Mouse (Mus musculus) heart, embryonic 16.5 days (tissue): ENCODE measurements around the gene Dusp28. TPM values are rescaled to one million over a fixed set of nuclear protein-coding genes. Genes with fewer than 3 reads are reported as not detected.

Experiments used
- ATAC-seq: fragments of 200-750 bp; cut with Nextera tagmentation; replicated peaks from 2 replicates; pipeline ENCODE4 v1.8.0; 2017; ENCODE audit warnings: moderate number of reproducible peaks; ENCODE audit not compliant: insufficient read depth, low FRiP score; ENCODE audit errors: extremely low read depth
- H3K27ac ChIP-seq: fragments of 300-500 bp; sonication (generic); 2 replicates; pipeline ENCODE4 v1.5.1; 2014; ENCODE audit warnings: mild to moderate bottlenecking, low read length, control low read depth, moderate library complexity
- H3K27me3 ChIP-seq: fragments of 300-500 bp; sonication (generic); 2 replicates; pipeline ENCODE4 v1.6.1; 2014; ENCODE audit warnings: low read length, mixed read lengths; ENCODE audit not compliant: control insufficient read depth, insufficient read depth
- H3K36me3 ChIP-seq: fragments of 300-500 bp; sonication (generic); 2 replicates; pipeline ENCODE4 v1.6.1; 2014; ENCODE audit not compliant: control insufficient read depth, insufficient read depth
- H3K4me1 ChIP-seq: fragments of 300-500 bp; sonication (generic); 2 replicates; pipeline ENCODE4 v1.6.1; 2014; ENCODE audit warnings: low read length, mixed read lengths; ENCODE audit not compliant: control insufficient read depth, insufficient read depth
- H3K4me2 ChIP-seq: fragments of 300-500 bp; sonication (generic); 2 replicates; pipeline ENCODE4 v1.6.1; 2014; ENCODE audit warnings: low read depth, mild to moderate bottlenecking, control low read depth, low read length
- H3K4me3 ChIP-seq: fragments of 300-500 bp; sonication (generic); 2 replicates; pipeline ENCODE4 v1.5.1; 2014; ENCODE audit warnings: mild to moderate bottlenecking, control low read depth, low read length
- H3K9ac ChIP-seq: fragments of 300-500 bp; sonication (generic); 2 replicates; pipeline ENCODE4 v1.6.1; 2014; ENCODE audit warnings: low read length, control low read depth
- H3K9me3 ChIP-seq: fragments of 300-500 bp; sonication (generic); replicated peaks from 2 replicates; pipeline ENCODE4 v1.6.1; 2016; ENCODE audit warnings: low read length; ENCODE audit not compliant: control insufficient read depth
- WGBS: fragments of 180-500 bp; shearing (Covaris S2); extraction: QIAGEN DNeasy Blood & Tissue Kit; methylation state at CpG from one replicate; pipeline ENCODE4 v1.1.7; 2014; 5-methylcytosine and 5-hydroxymethylcytosine counted together
- polyA plus RNA-seq: library from polyadenylated mRNA; unstranded; fragments of >200 nt; fragmentation: Nextera tagmentation; extraction: Ambion mirVana; gene quantifications from 2 replicates; pipeline ENCODE4 v1.2.1, GENCODE M21; 2015

Dusp28 gene
- polyA plus RNA-seq, 1 experiment from 2014 or later: 18.5 TPM

GRCm38 (mm10) chr1:92921496-92921895, 14.7 kb downstream of the Dusp28 start:
- no peaks in the 10 kb centered on the region for H3K27me3 ChIP-seq
- WGBS: 56% methylated on average over 4 of the region's 4 CpGs
- peaks cover 33% of the 10 kb centered on the region for H3K36me3 ChIP-seq
- peak overlapping the region; percentile 82 for H3K27ac ChIP-seq
- H3K4me2 ChIP-seq: peak overlapping the region; percentile 19; the same call in 1 of the 2 replicates
- peak; percentile 60 for ATAC-seq
- H3K9me3 ChIP-seq: no peaks in the 10 kb centered on the region
- H3K9ac ChIP-seq: 0 out of 2 replicates have a peak overlapping the region, but pooled peaks have one; percentile 4
- peaks cover 19% of the 10 kb centered on the region for H3K4me1 ChIP-seq
- H3K4me3 ChIP-seq: no peak overlapping the region

- Histone ChIP-seq H3K4me2 (no peak overlapping the region), H3K9me3 (peaks cover 7% of the 10 kb centered on the region; the same call in 1 of the 2 replicates), H3K4me1 (peaks cover 11% of the 10 kb centered on the region), H3K36me3 (no peaks in the 10 kb centered on the region), H3K4me3 (no peak overlapping the region), H3K9ac (no peak overlapping the region), H3K27ac (no peak overlapping the region), H3K27me3 (0 out of 2 replicates have a peak, but pooled peaks cover 3% of the 10 kb centered on the region)
- no peak for ATAC-seq
- 10% methylated on average over 1 of the region's 1 CpGs for WGBS
These were observed 23.5 kb downstream of the Dusp28 start for GRCm38 (mm10) chr1:92930171-92930706.

GRCm38 (mm10) chr1:92933611-92934010, 26.8 kb downstream of the Dusp28 start:
- WGBS: 75% methylated on average over 4 of the region's 4 CpGs
- H3K9me3 ChIP-seq: peaks cover 7% of the 10 kb centered on the region; the same call in 1 of the 2 replicates
- 0 out of 2 replicates have a peak, but pooled peaks cover under 1% of the 10 kb centered on the region for H3K27me3 ChIP-seq
- peak overlapping the region; percentile 99 for H3K27ac ChIP-seq
- H3K9ac ChIP-seq: peak overlapping the region; percentile 86
- peak overlapping the region; percentile 94 for H3K4me2 ChIP-seq
- ATAC-seq: no peak
- H3K36me3 ChIP-seq: peaks cover 8% of the 10 kb centered on the region
- peak overlapping the region; percentile 93 for H3K4me3 ChIP-seq
- H3K4me1 ChIP-seq: peaks cover 21% of the 10 kb centered on the region

GRCm38 (mm10) chr1:92934182-92934827, 27.5 kb downstream of the Dusp28 start, which contains the start of gene Capn10:
Gene Capn10 (plus strand): TSS chr1:92934376.
- H3K4me2 ChIP-seq: peak within 1 kb of the TSS; percentile 94
- H3K4me1 ChIP-seq: peaks cover 21% of the 10 kb centered on the region
- peak within 1 kb of the TSS; percentile 99 for H3K27ac ChIP-seq
- no peaks in the 10 kb centered on the region for H3K27me3 ChIP-seq
- peak within 1 kb of the TSS; percentile 93 for H3K4me3 ChIP-seq
- H3K36me3 ChIP-seq: peaks cover 13% of the 10 kb centered on the region
- ATAC-seq: peak; percentile 99
- H3K9me3 ChIP-seq: peaks cover 7% of the 10 kb centered on the region; the same call in 1 of the 2 replicates
- peak within 1 kb of the TSS; percentile 86 for H3K9ac ChIP-seq
- WGBS: under 1% methylated on average over 45 of the region's 45 CpGs

- Histone ChIP-seq H3K27ac (peak overlapping the region; percentile 99), H3K9me3 (peaks cover 7% of the 10 kb centered on the region; the same call in 1 of the 2 replicates), H3K9ac (peak overlapping the region; percentile 86), H3K4me2 (peak overlapping the region; percentile 94), H3K4me3 (peak overlapping the region; percentile 93), H3K27me3 (no peaks in the 10 kb centered on the region), H3K36me3 (peaks cover 19% of the 10 kb centered on the region), H3K4me1 (peaks cover 20% of the 10 kb centered on the region)
- WGBS: 10% methylated on average over 10 of the region's 10 CpGs
- no peak for ATAC-seq
These were observed 28.5 kb downstream of the Dusp28 start for GRCm38 (mm10) chr1:92935054-92935962.

- no peaks in the 10 kb centered on the region for H3K27me3 ChIP-seq
- H3K4me2 ChIP-seq: peak overlapping the region; percentile 94
- peaks cover 7% of the 10 kb centered on the region; the same call in 1 of the 2 replicates for H3K9me3 ChIP-seq
- H3K4me3 ChIP-seq: peak overlapping the region; percentile 93
- peaks cover 20% of the 10 kb centered on the region for H3K4me1 ChIP-seq
- no peak for ATAC-seq
- peaks cover 19% of the 10 kb centered on the region for H3K36me3 ChIP-seq
- 33% methylated on average over 2 of the region's 2 CpGs for WGBS
- peak overlapping the region; percentile 31 for H3K27ac ChIP-seq
- peak overlapping the region; percentile 30; the same call in 1 of the 2 replicates for H3K9ac ChIP-seq
These were observed 29.2 kb downstream of the Dusp28 start for GRCm38 (mm10) chr1:92935977-92936376.

GRCm38 (mm10) chr1:92936467-92936866, 29.7 kb downstream of the Dusp28 start:
- peaks cover 20% of the 10 kb centered on the region for H3K4me1 ChIP-seq
- peaks cover 22% of the 10 kb centered on the region for H3K36me3 ChIP-seq
- H3K9me3 ChIP-seq: peaks cover 7% of the 10 kb centered on the region; the same call in 1 of the 2 replicates
- 91% methylated on average over 3 of the region's 3 CpGs for WGBS
- H3K4me2 ChIP-seq: peak overlapping the region; percentile 94
- no peaks in the 10 kb centered on the region for H3K27me3 ChIP-seq
- no peak overlapping the region for H3K4me3 ChIP-seq
- no peak for ATAC-seq
- H3K27ac ChIP-seq: no peak overlapping the region
- no peak overlapping the region; the same call in 1 of the 2 replicates for H3K9ac ChIP-seq

- no peak for ATAC-seq
- WGBS: 89% methylated on average over 3 of the region's 3 CpGs
- H3K4me3 ChIP-seq: no peak overlapping the region
- no peak overlapping the region for H3K9ac ChIP-seq
- H3K4me1 ChIP-seq: peaks cover 20% of the 10 kb centered on the region
- H3K4me2 ChIP-seq: no peak overlapping the region
- H3K27ac ChIP-seq: no peak overlapping the region
- H3K9me3 ChIP-seq: peaks cover 4% of the 10 kb centered on the region; the same call in 1 of the 2 replicates
- peaks cover 29% of the 10 kb centered on the region for H3K36me3 ChIP-seq
- H3K27me3 ChIP-seq: no peaks in the 10 kb centered on the region
These were observed 31.0 kb downstream of the Dusp28 start for GRCm38 (mm10) chr1:92937797-92938196.
